Mouse (Mus musculus) left cerebral cortex, adult 11 months (tissue): ENCODE data around the gene Cep89.

ENCODE experiments used
- DNase-seq: peaks from one replicate; pipeline ENCODE4 v3.0.0; 2022; ENCODE audit warnings: low spot score

The Cep89 gene

GRCm38 (mm10) chr7:35396542-35397168 is at the start of gene Cep89, which contains the start of gene Faap24:
Gene Cep89, plus strand, starts transcription at chr7:35397035.
Gene Faap24, minus strand, starts transcription at chr7:35396836.
- DNase-seq: peak; percentile 97

DNA sequence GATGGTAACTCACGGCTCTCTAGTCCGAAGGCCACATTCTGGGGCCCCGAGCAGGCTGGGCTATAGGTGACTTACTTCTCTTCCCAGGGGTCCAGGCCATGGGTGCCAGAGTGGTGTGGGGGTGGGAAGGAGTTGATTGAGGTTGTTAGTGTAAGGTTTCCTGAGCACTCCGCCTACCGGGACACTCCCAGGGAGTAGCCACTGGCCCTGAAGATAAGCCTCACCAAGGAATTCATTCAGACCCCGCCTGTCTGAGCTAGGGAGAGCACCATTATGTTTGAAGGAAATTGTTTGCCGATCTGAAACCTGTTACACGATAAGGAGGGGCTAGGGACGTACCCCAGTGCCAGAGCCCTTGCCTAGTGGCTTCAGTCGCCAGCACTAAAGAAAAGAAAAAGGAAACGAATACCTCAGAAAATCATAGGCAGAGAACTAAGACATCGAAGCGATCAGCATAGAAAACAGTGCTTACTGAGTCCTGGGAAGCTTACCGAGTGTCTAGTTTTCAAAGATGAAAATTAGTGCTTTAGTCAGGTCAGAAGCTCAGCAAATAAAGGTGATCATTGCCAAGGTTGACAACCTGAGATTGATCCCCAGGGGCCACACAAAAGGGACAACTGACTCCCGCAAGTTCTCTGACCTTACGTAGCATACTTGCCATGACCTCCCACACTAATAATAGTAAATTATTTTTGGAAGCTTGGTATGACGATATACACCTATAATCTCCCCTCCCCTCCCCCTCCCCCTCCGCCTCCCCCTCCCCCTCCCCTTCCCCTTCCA is 48.7 kb upstream of the Cep89 start:
- no peak for DNase-seq

- no peak for DNase-seq
Observed at GRCm38 (mm10) chr7:35349022-35349421, 47.8 kb upstream of the Cep89 start.

GRCm38 (mm10) chr7:35349886-35350684 is 46.8 kb upstream of the Cep89 start:
- no peak for DNase-seq

- DNase-seq: no peak
Observed at GRCm38 (mm10) chr7:35351155-35351554, 45.7 kb upstream of the Cep89 start.

GRCm38 (mm10) chr7:35353306-35353705 is 43.5 kb upstream of the Cep89 start:
- no peak for DNase-seq

DNA sequence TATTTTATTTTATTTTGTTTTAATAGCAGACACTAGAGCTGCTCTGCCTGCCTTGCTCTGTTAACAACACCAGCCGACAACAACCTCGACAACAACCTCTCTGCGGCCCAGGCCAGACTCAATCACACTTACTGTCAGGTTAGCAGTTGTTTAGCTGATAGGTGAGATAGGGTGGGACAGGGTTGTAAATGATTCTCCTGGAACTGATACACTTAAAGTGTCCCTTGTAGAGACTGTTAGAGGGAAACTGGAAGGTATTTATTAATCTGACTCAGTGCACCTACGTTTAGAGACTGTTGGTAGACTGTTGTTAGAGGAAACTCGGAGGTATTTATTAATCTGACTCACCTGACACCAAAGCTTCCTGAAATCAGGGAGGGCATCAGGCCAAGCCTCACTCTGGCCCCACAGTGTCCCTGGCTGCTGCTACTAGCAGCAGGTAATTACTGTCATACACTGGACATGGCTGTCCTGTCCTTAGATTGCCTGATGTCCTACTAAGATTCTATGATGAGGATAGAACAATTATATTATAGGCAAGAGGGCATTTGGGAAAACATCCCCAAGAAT is 41.4 kb upstream of the Cep89 start:
- DNase-seq: no peak

DNA sequence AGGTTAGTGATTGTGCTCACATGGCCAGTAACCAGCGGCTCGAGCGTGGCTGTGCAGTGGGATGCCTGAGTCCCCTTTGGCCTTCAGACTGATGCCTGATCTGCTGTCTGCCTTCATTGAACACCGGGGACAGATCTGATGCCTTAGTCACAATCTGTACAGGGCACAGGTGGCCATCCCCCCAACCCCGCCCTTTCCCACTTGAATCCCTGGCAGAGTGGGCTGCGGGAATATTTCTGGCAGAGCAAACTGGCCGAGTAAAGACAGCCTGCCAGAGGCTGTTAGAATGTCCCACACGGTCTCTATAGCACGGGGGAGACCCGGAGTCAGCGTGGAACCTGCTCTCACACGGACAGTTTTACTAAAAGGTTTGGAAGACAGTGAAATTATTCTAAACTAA is 39.2 kb upstream of the Cep89 start:
- no peak for DNase-seq

DNA sequence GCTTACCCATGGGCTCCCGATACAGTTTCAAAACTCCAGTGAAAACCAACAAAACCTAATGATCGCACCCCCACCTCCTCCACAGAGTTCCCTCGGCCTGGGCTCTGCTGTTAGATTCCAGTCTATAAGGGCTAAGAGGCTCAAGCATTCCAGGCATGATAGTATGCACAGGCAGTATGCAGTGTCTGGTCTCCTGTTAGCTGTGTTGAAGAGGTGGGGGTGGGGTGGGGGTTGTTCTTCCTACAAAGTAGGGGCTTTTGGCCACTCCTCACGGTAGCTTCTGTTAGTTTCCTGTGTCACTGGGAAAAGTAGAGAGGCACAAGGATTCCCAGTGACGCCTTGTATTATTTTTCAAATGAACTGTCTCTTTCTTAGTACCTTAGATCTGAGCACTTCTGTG is 34.6 kb upstream of the Cep89 start:
- DNase-seq: no peak

DNA sequence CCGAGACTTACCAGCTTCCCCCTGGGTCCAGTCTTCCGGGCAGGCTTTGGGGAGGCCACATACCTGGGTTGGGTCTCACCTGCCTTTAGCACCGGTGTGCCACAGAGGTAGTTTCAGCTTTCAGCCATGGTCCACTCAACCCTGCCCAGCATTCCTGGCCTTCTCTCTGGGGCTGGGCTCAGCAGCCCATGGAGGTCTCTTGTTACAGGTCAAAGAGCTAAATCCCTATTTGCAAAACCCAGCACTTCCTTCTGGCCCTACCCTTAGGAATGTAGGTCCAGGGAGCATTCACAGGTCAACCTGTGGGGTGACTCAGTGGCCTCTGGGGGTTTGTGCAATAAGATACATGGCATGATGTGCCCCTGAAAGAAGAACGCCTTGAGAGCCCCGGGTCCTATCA is 34.0 kb upstream of the Cep89 start:
- DNase-seq: no peak

GRCm38 (mm10) chr7:35365161-35365910 is 31.5 kb upstream of the Cep89 start:
- DNase-seq: no peak

DNA sequence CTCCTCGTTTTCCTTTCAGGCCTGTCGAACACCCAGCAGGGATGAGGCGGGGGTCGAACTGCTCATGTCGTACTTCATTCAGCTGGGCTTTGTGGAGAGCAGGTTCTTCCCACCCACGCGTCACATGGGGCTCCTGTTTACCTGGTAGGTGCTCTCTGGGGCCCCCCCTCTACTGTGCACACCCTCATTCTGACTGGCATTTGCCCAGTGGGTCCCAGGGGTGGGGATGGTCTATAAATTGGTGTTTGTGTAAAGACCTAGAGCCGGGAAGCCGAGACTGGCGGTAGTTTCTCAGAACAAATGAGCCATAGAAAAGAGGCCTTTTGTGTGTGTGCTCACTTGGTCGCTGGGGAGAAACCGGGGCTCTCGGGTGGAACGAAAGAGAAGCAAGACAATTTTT is 25.7 kb upstream of the Cep89 start:
- DNase-seq: no peak

- no peak for DNase-seq
Observed at GRCm38 (mm10) chr7:35372483-35373017, 24.3 kb upstream of the Cep89 start.

DNA sequence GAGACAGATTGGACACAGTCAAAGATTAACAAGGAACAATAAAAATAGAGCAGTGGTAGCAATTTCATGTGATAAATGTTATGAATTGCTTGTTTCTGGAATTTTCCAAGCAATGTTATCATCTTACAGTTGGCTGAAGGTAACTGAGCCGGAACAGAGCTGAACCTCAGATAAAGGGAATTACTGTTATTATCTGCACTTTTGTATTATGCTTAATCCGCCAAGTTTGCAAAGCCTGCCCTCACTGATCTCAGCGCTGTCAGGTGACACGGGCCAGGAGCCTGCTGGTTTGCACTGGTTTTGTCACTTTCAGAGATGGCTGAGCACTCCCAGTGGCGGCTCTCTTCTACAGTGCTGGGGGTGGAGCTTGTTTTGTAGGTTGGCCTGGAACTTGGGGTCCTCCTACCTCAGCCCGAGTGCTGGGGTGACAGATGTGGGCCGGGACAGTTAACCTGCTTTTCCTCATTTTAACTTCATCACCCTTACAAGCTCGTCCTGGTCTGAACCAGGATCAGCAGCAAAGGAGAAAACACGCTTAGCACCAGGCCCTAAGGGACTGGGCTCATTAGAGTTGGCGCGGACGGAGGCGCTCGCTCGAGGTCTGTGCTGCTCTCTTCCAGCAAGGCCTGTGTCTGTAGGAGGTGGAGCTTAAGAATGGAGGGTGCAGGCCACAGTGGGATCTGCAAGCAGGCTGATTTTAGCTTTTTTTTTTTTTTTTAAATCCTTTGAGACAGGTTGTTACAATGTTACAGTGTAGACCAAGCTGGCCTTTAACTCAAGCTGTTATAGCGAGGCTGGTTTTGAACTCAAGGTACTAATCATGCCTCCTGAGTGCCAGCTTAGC is 23.5 kb upstream of the Cep89 start:
- no peak for DNase-seq

DNA sequence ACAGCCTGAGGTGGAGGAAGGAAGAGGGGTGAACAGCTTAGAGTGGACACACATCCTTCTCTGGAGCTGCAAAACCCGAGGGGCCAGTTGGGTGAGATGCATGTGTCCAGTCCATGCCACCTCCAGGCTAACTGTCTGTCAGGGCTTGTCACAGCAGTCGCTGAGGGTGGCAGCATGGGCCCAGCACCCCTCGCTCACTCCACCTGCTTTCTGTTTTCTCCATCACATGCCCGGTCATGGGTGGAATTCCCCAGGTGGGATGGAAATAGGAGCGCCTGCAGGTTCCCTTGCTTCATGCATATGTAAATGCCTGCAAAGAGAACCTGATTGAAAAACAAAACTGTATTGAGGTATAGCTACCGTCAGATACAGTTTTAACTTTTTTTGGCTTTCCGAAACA is 22.6 kb upstream of the Cep89 start:
- no peak for DNase-seq

GRCm38 (mm10) chr7:35376623-35377022 is 20.2 kb upstream of the Cep89 start:
- no peak for DNase-seq

DNA sequence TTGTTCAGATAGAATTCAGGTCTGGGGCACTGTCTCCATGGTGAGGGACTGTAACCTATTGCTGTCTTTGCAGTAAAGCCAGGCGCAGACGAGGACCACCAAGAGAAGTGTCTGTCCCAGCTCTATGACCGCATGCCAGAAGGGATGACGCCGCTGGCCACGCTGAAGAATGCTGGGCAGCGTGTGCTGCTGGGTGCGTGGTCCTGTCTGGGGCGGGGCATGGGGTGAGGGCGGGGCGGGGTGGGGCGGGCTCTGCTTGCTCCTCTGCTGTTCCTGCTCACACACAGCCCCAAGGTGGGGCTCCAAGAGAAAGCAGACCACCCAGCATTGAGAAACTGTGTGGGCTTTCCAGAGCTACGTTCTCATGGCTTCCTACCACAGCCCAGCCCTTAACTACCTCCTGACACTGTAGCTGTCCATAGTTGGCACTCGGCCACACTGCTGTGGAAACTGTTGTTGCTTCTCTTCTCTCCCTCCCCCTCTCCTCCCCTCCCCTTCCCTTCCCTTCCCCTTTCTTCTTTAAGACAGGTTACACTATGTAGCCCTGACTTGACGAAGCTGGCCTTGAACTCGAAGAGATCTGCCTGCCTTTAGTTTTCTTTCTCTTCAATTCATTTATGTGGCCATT is 17.2 kb upstream of the Cep89 start:
- DNase-seq: no peak

DNA sequence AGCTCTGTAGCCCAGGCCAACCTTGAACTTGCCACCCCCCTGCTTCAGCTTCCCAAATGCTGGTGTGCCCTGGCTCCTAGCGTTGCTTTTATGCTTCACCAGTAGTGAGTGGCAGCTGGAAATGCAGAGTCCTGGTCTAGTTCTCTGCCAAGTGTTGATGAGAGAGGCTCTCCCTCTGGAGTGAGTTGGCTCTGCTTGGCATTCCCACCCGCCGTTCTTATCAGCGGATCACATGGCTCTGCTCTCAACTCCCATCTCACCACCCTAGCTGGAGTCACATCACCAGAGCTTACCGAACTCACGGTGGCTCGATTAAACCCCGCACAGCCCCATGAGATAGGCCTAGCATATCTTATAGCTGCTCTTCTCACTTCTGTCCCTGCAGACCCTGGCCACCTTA is 16.5 kb upstream of the Cep89 start:
- DNase-seq: no peak

GRCm38 (mm10) chr7:35381861-35382260 is 15.0 kb upstream of the Cep89 start:
- no peak for DNase-seq

DNA sequence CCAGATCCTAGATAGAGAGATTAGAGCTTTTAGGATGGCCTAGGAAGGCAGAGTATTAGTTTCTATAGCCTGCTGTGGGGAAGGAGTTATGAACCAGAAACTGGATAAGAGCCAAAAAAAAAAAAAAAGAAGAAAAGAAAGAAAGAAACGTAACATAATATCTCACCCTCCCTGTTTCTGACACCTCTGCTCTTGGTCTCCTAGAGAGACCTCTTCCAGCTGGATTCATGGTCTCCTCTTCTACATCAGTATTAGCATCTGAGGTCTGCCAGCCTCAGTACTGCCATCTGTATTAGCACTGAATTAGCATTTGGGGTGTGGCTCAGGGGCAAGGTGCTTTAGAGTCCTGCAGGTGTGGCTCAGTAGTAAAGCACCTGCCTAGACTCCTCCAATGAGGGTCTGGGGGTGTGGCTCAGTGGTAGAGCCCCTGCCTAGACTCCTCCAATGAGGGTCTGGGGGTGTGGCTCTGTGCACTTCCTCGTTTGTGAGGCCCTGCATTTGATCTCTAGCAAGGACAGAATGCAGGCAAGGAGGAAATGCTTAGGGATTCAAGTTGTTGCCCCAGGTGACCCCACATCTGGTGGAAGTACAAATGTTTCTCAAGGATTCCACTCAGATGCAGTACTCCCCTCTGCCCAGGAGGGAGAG is 14.0 kb upstream of the Cep89 start:
- no peak for DNase-seq
